Mouse (Mus musculus) lung, embryonic 16.5 days (tissue): ENCODE results near the gene Srarp. TPM values are rescaled to one million over a fixed set of nuclear protein-coding genes. Genes with fewer than 3 reads are reported as not detected.
A peak's percentile ranks its signal among the peaks of the same experiment; 100 is the strongest.

Experiments
- ATAC-seq: fragments of 200-750 bp; cut with Nextera tagmentation; 2 replicates; pipeline ENCODE4 v1.8.0; 2017; ENCODE audit warnings: low read depth, mild to moderate bottlenecking, moderate library complexity
- H3K27ac ChIP-seq: fragments of 300-500 bp; sonication (generic); 2 replicates; pipeline ENCODE4 v1.5.1; 2014; ENCODE audit warnings: mild to moderate bottlenecking, control low read depth, low read length
- H3K27me3 ChIP-seq: fragments of 300-500 bp; sonication (generic); 2 replicates; pipeline ENCODE4 v1.6.1; 2014; ENCODE audit warnings: low read depth, low read length, mixed read lengths; ENCODE audit not compliant: control insufficient read depth, insufficient read depth
- H3K36me3 ChIP-seq: fragments of 300-500 bp; sonication (generic); 2 replicates; pipeline ENCODE4 v1.6.1; 2014; ENCODE audit warnings: low read length; ENCODE audit not compliant: control insufficient read depth, insufficient read depth
- H3K4me1 ChIP-seq: fragments of 300-500 bp; sonication (generic); replicated peaks from 2 replicates; pipeline ENCODE4 v1.6.1; 2014; ENCODE audit warnings: low read length, mixed read lengths; ENCODE audit not compliant: control insufficient read depth, insufficient read depth
- H3K4me2 ChIP-seq: fragments of 300-500 bp; sonication (generic); 2 replicates; pipeline ENCODE4 v1.6.1; 2014; ENCODE audit warnings: low read depth, low read length, control low read depth
- H3K4me3 ChIP-seq: fragments of 300-500 bp; sonication (generic); 2 replicates; pipeline ENCODE4 v1.5.1; 2014; ENCODE audit warnings: mild to moderate bottlenecking, low read length, control low read depth
- H3K9ac ChIP-seq: fragments of 300-500 bp; sonication (generic); 2 replicates; pipeline ENCODE4 v1.6.1; 2014; ENCODE audit warnings: low read length, control low read depth
- H3K9me3 ChIP-seq: fragments of 300-500 bp; sonication (generic); 2 replicates; pipeline ENCODE4 v1.6.1; 2016; ENCODE audit warnings: low read length; ENCODE audit not compliant: control insufficient read depth
- WGBS: fragments of 180-500 bp; shearing (Covaris S2); extraction: QIAGEN DNeasy Blood & Tissue Kit; methylation state at CpG from one replicate; pipeline ENCODE4 v1.1.7; 2014; 5-methylcytosine and 5-hydroxymethylcytosine counted together
- polyA plus RNA-seq: library from polyadenylated mRNA; unstranded; fragments of >200 nt; fragmentation: Nextera tagmentation; extraction: Ambion mirVana; gene quantifications from 2 replicates; pipeline ENCODE4 v1.2.1, GENCODE M21; 2015

The Srarp gene
- polyA plus RNA-seq = not detected in 2 replicates

- 82% methylated on average over 1 of the region's 1 CpGs for WGBS
- no peak for ATAC-seq
- no peak within 1 kb of the TSS for H3K4me3 ChIP-seq
- no peaks in the 10 kb centered on the region for H3K4me1 ChIP-seq
- H3K27me3 ChIP-seq = no peaks in the 10 kb centered on the region
- H3K9ac ChIP-seq = no peak within 1 kb of the TSS
- H3K36me3 ChIP-seq = no peaks in the 10 kb centered on the region
- no peak within 1 kb of the TSS for H3K4me2 ChIP-seq
- no peak within 1 kb of the TSS for H3K27ac ChIP-seq
- no peaks in the 10 kb centered on the region for H3K9me3 ChIP-seq
These were observed at the start of gene Srarp for GRCm38 (mm10) chr4:141435974-141436373. Srarp (minus strand) TSS chr4:141436105.

DNA sequence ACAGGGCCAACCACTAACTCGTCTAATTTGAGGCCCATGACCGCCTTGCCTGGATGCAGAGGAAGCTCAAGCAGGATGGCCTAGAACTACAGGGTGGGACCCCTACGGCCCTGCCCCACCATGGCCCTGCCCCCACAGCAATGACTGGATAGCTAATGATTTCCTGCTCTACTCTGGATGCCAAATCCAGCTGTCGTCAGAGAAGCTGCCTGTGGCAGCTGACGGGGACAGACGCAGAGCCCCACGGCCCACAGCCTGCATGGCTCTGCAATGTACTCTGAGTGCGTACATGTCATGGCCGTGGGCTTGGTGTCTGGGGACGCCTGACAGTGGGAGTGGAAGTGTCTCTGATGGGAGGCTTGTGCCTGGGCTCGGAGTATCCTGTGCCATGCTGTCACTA, 48.2 kb upstream of the Srarp start:
- Histone ChIP-seq H3K36me3 (peaks cover 66% of the 10 kb centered on the region), H3K27ac (no peak overlapping the region), H3K9me3 (no peaks in the 10 kb centered on the region; the same call in 1 of the 2 replicates), H3K27me3 (no peaks in the 10 kb centered on the region), H3K4me1 (no peaks in the 10 kb centered on the region), H3K4me3 (no peak overlapping the region), H3K4me2 (no peak overlapping the region), H3K9ac (no peak overlapping the region)
- 63% methylated on average over 11 of the region's 11 CpGs for WGBS
- peak; percentile 69 for ATAC-seq

- Histone ChIP-seq H3K4me1 (0 out of 2 replicates have a peak, but pooled peaks cover 2% of the 10 kb centered on the region), H3K27me3 (no peaks in the 10 kb centered on the region), H3K4me2 (no peak overlapping the region), H3K36me3 (peaks cover 80% of the 10 kb centered on the region), H3K27ac (no peak overlapping the region), H3K4me3 (no peak overlapping the region), H3K9ac (no peak overlapping the region), H3K9me3 (0 out of 2 replicates have a peak, but pooled peaks cover 3% of the 10 kb centered on the region)
- no peak for ATAC-seq
- 89% methylated on average over 8 of the region's 8 CpGs for WGBS
These were observed 43.5 kb upstream of the Srarp start for GRCm38 (mm10) chr4:141479411-141479810.

GRCm38 (mm10) chr4:141478794-141479193, 42.9 kb upstream of the Srarp start:
- Histone ChIP-seq H3K36me3 (peaks cover 84% of the 10 kb centered on the region), H3K9me3 (0 out of 2 replicates have a peak, but pooled peaks cover 3% of the 10 kb centered on the region), H3K4me3 (no peak overlapping the region), H3K4me1 (0 out of 2 replicates have a peak, but pooled peaks cover 2% of the 10 kb centered on the region), H3K27me3 (no peaks in the 10 kb centered on the region), H3K4me2 (no peak overlapping the region), H3K9ac (no peak overlapping the region), H3K27ac (peak overlapping the region; percentile 41)
- ATAC-seq = no peak
- WGBS = 94% methylated on average over 32 of the region's 32 CpGs

- H3K27me3 ChIP-seq = no peaks in the 10 kb centered on the region
- 0 out of 2 replicates have a peak, but pooled peaks cover 3% of the 10 kb centered on the region for H3K9me3 ChIP-seq
- H3K4me1 ChIP-seq = 0 out of 2 replicates have a peak, but pooled peaks cover 2% of the 10 kb centered on the region
- 85% methylated on average over 23 of the region's 23 CpGs for WGBS
- no peak overlapping the region for H3K4me2 ChIP-seq
- H3K9ac ChIP-seq = no peak overlapping the region
- H3K27ac ChIP-seq = peak overlapping the region; percentile 41
- H3K36me3 ChIP-seq = peaks cover 88% of the 10 kb centered on the region
- no peak overlapping the region for H3K4me3 ChIP-seq
- no peak for ATAC-seq
These were observed 42.3 kb upstream of the Srarp start for GRCm38 (mm10) chr4:141478225-141478624.

DNA sequence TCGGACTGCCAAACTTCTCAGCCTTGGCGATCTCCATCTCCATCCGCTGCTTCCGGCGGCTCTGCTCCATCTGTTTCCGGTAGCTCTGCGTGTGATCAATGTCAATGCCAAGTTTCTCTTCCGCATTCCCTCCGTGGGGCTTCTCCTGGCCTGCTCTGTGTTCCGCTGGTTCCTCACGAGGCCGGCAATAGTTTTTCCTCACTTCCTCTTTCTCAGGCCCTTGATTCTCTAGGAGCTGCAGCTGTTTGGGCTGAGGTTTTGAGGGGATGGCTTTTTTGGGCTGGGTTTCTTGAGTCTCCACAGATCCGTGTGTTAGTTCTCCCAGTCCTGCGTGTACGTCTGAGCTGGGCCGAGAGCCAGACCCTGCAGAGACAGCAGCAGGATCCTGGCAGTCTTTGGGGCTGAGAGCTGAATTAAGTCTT, 41.8 kb upstream of the Srarp start:
- Histone ChIP-seq H3K4me2 (no peak overlapping the region), H3K27me3 (no peaks in the 10 kb centered on the region), H3K27ac (peak overlapping the region; percentile 41), H3K36me3 (peaks cover 85% of the 10 kb centered on the region), H3K9ac (no peak overlapping the region), H3K4me3 (no peak overlapping the region), H3K4me1 (0 out of 2 replicates have a peak, but pooled peaks cover 2% of the 10 kb centered on the region), H3K9me3 (0 out of 2 replicates have a peak, but pooled peaks cover 3% of the 10 kb centered on the region)
- ATAC-seq = peak; percentile 51
- 66% methylated on average over 16 of the region's 16 CpGs for WGBS

DNA sequence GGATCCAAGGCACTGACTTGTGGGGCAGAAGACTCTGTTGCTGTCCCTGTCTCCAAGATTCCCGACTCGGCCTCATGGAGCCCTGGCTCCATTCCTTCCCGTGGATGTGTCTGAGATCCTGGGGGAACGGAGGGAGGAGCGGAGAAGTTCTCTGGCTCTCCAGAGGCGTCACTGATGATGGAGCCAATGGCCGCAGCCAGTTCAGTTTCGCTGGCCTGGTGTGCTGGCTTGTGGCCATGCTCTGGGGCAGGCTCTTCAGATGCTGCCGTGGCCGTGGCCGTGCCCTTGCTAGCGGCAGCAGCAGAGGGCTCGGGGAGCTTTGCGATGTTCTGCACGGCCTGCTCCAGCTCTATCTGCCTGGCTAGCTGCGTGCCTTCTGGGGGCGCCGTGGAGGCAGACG, 38.5 kb upstream of the Srarp start:
- peak; percentile 52 for ATAC-seq
- H3K27ac ChIP-seq = no peak overlapping the region

DNA sequence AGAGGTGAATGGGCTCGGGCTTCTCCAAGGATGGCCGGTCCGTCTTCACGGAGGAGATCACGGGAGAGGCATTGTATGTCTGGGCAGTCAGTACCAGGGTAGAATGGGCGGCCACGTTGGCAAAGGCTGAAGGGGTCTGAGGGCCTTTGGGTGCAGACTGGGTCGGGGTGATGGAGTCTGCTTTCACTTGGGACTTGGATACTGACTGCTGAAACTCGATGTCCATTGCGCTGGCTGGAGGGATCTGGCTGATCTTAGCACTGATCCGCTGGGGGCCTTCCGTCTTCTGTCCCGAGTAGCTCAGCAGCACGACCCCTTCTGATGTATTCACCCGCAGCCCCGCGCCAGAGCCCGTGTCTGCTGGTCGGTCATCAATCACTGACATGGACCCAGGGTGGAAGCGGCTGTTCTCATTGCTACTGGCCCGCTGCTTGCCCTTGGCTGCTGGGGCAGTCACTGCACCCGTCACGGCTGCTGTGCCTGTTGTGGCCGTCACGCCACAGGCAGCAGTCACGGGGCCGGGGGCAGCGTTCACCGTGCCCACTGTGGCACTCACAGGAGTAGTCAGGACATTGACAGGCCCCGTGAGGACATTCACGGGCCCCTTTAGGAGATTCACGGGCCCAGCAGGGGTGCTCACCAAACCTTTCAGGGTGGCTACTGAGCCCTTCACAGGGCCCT, 36.9 kb upstream of the Srarp start:
- no peaks in the 10 kb centered on the region for H3K4me1 ChIP-seq
- H3K4me3 ChIP-seq = no peak overlapping the region
- H3K4me2 ChIP-seq = no peak overlapping the region
- 72% methylated on average over 32 of the region's 32 CpGs for WGBS
- no peak overlapping the region for H3K27ac ChIP-seq
- no peak overlapping the region for H3K9ac ChIP-seq
- no peaks in the 10 kb centered on the region for H3K27me3 ChIP-seq
- ATAC-seq = no peak
- H3K36me3 ChIP-seq = peaks cover 74% of the 10 kb centered on the region
- H3K9me3 ChIP-seq = no peaks in the 10 kb centered on the region

More for the DNA sequence above, 38.5 kb upstream of the Srarp start:
- no peak overlapping the region for H3K4me3 ChIP-seq
- 0 out of 2 replicates have a peak, but pooled peaks cover 3% of the 10 kb centered on the region for H3K9me3 ChIP-seq
- no peak overlapping the region for H3K4me2 ChIP-seq
- H3K27me3 ChIP-seq = no peaks in the 10 kb centered on the region
- H3K36me3 ChIP-seq = peaks cover 82% of the 10 kb centered on the region
- 68% methylated on average over 19 of the region's 19 CpGs for WGBS
- H3K9ac ChIP-seq = no peak overlapping the region
- H3K4me1 ChIP-seq = 0 out of 2 replicates have a peak, but pooled peaks cover 2% of the 10 kb centered on the region

DNA sequence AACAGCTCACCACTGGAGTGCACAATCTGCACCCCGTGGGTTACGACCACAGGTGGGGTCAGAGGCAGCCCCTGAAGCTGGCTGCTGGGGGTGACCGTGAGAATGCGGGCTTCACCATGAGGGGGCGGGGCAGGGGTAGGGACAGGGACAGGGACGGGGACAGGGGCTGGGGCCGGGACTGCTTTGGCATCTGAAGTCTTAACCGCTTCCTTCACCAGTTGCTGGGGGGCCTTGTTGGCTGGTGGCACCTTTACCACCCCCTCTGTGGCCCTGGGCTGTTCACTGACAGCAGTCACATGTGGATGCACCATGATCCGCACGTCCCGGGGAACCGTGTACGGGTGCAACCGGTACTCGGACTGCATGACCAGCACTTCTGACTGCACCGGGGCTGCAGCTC, 35.6 kb upstream of the Srarp start:
- Histone ChIP-seq H3K27me3 (no peaks in the 10 kb centered on the region), H3K27ac (no peak overlapping the region), H3K9me3 (no peaks in the 10 kb centered on the region), H3K36me3 (peaks cover 70% of the 10 kb centered on the region), H3K4me2 (no peak overlapping the region), H3K4me3 (no peak overlapping the region), H3K4me1 (no peaks in the 10 kb centered on the region), H3K9ac (no peak overlapping the region)
- no peak for ATAC-seq
- 96% methylated on average over 16 of the region's 16 CpGs for WGBS
